Mouse (Mus musculus) lung, embryonic 15.5 days (tissue): ENCODE measurements around the gene Rplp2. TPM values are rescaled to one million over a fixed set of nuclear protein-coding genes. Genes with fewer than 3 reads are reported as not detected.

Source experiments
- ATAC-seq: fragments of 200-750 bp; cut with Nextera tagmentation; 2 replicates; pipeline ENCODE4 v1.8.0; 2017; ENCODE audit warnings: moderate number of reproducible peaks, borderline replicate concordance; ENCODE audit not compliant: low FRiP score, low TSS enrichment; ENCODE audit errors: extremely low read depth
- H3K27ac ChIP-seq: fragments of 300-500 bp; sonication (generic); 2 replicates; pipeline ENCODE4 v1.5.1; 2015; ENCODE audit warnings: moderate library complexity, mild to moderate bottlenecking, inconsistent platforms
- H3K27me3 ChIP-seq: fragments of 300-500 bp; sonication (generic); 2 replicates; pipeline ENCODE4 v1.6.1; 2015; ENCODE audit warnings: inconsistent platforms
- H3K36me3 ChIP-seq: fragments of 300-500 bp; sonication (generic); 2 replicates; pipeline ENCODE4 v1.6.1; 2015; ENCODE audit warnings: inconsistent platforms
- H3K4me1 ChIP-seq: fragments of 300-500 bp; sonication (generic); 2 replicates; pipeline ENCODE4 v1.6.1; 2015; ENCODE audit warnings: inconsistent platforms
- H3K4me2 ChIP-seq: fragments of 300-500 bp; sonication (generic); 2 replicates; pipeline ENCODE4 v1.6.1; 2015; ENCODE audit warnings: inconsistent platforms, mild to moderate bottlenecking, moderate library complexity
- H3K4me3 ChIP-seq: fragments of 300-500 bp; sonication (generic); 2 replicates; pipeline ENCODE4 v1.5.1; 2015; ENCODE audit warnings: mild to moderate bottlenecking, inconsistent platforms
- H3K9ac ChIP-seq: fragments of 300-500 bp; sonication (generic); 2 replicates; pipeline ENCODE4 v1.6.1; 2015; ENCODE audit warnings: inconsistent platforms
- H3K9me3 ChIP-seq: fragments of 300-500 bp; sonication (generic); 2 replicates; pipeline ENCODE4 v1.6.1; 2016; ENCODE audit warnings: inconsistent platforms
- WGBS: fragments of 180-500 bp; shearing (Covaris S2); methylation state at CpG from one replicate; pipeline ENCODE4 v1.1.7; 2015; 5-methylcytosine and 5-hydroxymethylcytosine counted together
- polyA plus RNA-seq: library from polyadenylated mRNA; unstranded; fragments of >200 nt; fragmentation: Nextera tagmentation; extraction: Ambion mirVana; gene quantifications from 2 replicates; pipeline ENCODE4 v1.2.1, GENCODE M21; 2015

Rplp2 gene
- polyA plus RNA-seq, 1 experiment from 2014 or later: 1,155 TPM

GRCm38 (mm10) chr7:141463824-141464602 is 16.8 kb downstream of the Rplp2 start:
- Histone ChIP-seq H3K4me3 (peak overlapping the region; percentile 27), H3K9me3 (no peaks in the 10 kb centered on the region), H3K36me3 (no peaks in the 10 kb centered on the region), H3K4me1 (peaks cover 77% of the 10 kb centered on the region), H3K27me3 (peaks cover 55% of the 10 kb centered on the region), H3K9ac (peak overlapping the region; percentile 15; the same call in 1 of the 2 replicates), H3K4me2 (peak overlapping the region; percentile 48), H3K27ac (peak overlapping the region; percentile 72)
- ATAC-seq: no peak
- WGBS: 34% methylated on average over 12 of the region's 12 CpGs

- H3K27ac ChIP-seq: peak overlapping the region; percentile 55; the same call in 1 of the 2 replicates
- peak overlapping the region; percentile 27 for H3K4me3 ChIP-seq
- ATAC-seq: no peak
- WGBS: 9% methylated on average over 35 of the region's 38 CpGs
- peaks cover 52% of the 10 kb centered on the region for H3K27me3 ChIP-seq
- H3K9me3 ChIP-seq: no peaks in the 10 kb centered on the region
- H3K36me3 ChIP-seq: peaks cover 5% of the 10 kb centered on the region; the same call in 1 of the 2 replicates
- H3K9ac ChIP-seq: peak overlapping the region; percentile 15; the same call in 1 of the 2 replicates
- peaks cover 81% of the 10 kb centered on the region for H3K4me1 ChIP-seq
- H3K4me2 ChIP-seq: peak overlapping the region; percentile 48
These were observed 17.5 kb downstream of the Rplp2 start for GRCm38 (mm10) chr7:141464603-141465201.

DNA sequence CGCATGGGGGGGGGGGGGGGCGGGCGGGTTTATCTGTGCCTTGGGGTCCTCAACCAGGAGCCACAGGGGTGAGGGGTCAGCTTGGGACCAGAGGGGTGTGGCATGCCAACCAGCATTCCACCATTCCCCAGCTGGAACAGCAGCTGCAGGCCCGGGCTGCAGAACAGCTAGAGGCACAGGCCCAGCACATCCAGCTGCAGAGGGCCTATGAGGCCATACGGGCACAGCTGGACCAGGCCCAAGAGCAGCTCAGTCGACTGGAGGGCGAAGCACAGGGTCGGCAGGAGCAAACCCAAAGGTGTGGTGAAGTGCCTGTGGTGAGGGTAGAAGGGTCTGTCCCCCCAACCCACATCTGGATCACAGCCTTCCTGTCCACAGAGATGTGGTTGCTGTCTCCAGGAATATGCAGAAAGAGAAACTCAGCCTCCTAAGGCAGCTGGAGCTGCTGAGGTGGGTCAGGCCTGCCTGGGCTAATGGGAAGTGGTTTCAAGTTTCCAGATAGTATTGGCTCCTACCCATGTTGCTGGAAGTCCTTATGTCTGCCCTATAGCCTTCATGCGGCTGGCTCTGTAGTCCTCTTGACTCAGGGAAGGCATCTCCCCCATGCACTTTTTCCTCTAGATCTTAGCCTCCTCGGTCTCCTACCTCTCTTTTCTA is 18.3 kb downstream of the Rplp2 start:
- ATAC-seq: no peak
- no peaks in the 10 kb centered on the region for H3K9me3 ChIP-seq
- peaks cover 45% of the 10 kb centered on the region for H3K27me3 ChIP-seq
- no peak overlapping the region for H3K27ac ChIP-seq
- WGBS: 35% methylated on average over 10 of the region's 10 CpGs
- peaks cover 75% of the 10 kb centered on the region for H3K4me1 ChIP-seq
- no peak overlapping the region for H3K9ac ChIP-seq
- no peak overlapping the region for H3K4me3 ChIP-seq
- peak overlapping the region; percentile 48; the same call in 1 of the 2 replicates for H3K4me2 ChIP-seq
- H3K36me3 ChIP-seq: peaks cover 13% of the 10 kb centered on the region

DNA sequence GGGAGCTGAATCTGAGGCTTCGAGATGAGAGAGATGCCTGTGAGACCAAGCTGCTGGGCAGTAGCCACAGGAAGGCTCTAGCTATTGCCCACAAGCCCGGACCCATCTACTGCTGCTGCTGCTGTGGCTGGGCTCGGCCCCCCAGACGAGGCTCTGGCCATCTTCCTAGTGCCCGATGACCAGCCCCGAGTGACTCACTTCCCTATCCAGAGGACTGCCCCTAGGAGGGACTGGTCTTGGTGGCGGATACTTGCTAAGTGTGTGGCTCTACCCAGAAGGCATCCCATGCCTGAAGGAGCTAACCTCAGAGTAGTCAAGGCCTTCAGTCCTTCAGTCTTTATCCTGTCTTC is 18.9 kb downstream of the Rplp2 start:
- H3K27me3 ChIP-seq: peaks cover 40% of the 10 kb centered on the region
- no peak overlapping the region for H3K9ac ChIP-seq
- no peak overlapping the region for H3K27ac ChIP-seq
- H3K4me2 ChIP-seq: no peak overlapping the region
- no peak for ATAC-seq
- peaks cover 70% of the 10 kb centered on the region for H3K4me1 ChIP-seq
- H3K36me3 ChIP-seq: peaks cover 18% of the 10 kb centered on the region
- no peaks in the 10 kb centered on the region for H3K9me3 ChIP-seq
- WGBS: 76% methylated on average over 7 of the region's 7 CpGs
- no peak overlapping the region for H3K4me3 ChIP-seq

GRCm38 (mm10) chr7:141466607-141467148 is 19.5 kb downstream of the Rplp2 start:
- WGBS: 52% methylated on average over 10 of the region's 10 CpGs
- peak overlapping the region; percentile 68 for H3K9ac ChIP-seq
- peak overlapping the region; percentile 61 for H3K4me3 ChIP-seq
- peaks cover 35% of the 10 kb centered on the region for H3K27me3 ChIP-seq
- no peaks in the 10 kb centered on the region for H3K9me3 ChIP-seq
- H3K36me3 ChIP-seq: peaks cover 24% of the 10 kb centered on the region
- peak overlapping the region; percentile 84 for H3K27ac ChIP-seq
- H3K4me2 ChIP-seq: peak overlapping the region; percentile 74
- peaks cover 63% of the 10 kb centered on the region for H3K4me1 ChIP-seq
- no peak for ATAC-seq

DNA sequence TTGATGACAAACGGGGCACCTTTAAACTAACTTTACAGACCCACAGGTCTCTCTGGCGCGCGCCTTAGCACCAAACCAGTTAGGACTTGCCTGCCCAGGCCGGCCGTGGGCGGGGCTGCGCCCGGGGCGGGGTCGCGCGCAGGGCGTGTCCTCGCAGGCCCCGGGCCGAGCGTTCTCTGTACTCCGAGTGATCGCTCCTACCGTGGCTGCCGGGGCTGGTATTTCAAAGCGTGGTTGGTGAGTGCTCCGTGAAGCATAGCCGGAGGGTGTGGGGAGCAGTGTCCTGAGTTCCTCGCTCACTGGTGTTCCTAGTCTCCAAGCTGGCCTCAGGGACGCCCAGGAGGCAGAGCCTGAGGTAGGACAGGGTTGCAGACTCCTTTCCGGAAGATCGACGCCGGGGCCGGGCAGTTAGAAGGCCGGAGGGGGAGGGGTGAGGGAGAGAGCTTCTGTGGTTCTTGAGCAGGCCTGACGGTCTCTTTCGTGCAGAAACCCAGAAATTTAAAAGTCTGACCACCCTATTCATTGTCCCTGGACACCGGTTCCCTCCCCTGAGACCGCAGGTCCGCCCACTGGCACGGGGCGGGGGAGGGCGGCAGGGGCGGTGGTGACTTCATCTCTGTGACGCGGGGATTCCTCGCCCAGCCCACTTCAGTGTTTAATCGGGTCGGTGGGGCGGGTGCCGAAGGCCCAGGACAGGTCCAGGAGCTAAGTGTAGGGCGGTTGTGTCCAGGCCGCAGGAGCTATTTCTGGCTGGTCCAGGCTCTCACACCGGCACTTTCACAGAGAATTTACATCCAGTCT is 20.3 kb downstream of the Rplp2 start, which contains the start of gene Cd151:
Gene Cd151, plus strand, starts transcription at position 163 of the 801 bp plus-strand sequence.
- Histone ChIP-seq H3K27me3 (peaks cover 27% of the 10 kb centered on the region), H3K9ac (peak within 1 kb of the TSS; percentile 68), H3K27ac (peak within 1 kb of the TSS; percentile 84), H3K36me3 (peaks cover 29% of the 10 kb centered on the region), H3K4me1 (peaks cover 55% of the 10 kb centered on the region), H3K4me2 (peak within 1 kb of the TSS; percentile 74), H3K4me3 (peak within 1 kb of the TSS; percentile 61), H3K9me3 (no peaks in the 10 kb centered on the region)
- under 1% methylated on average over 52 of the region's 52 CpGs for WGBS
- ATAC-seq: peak; percentile 84

DNA sequence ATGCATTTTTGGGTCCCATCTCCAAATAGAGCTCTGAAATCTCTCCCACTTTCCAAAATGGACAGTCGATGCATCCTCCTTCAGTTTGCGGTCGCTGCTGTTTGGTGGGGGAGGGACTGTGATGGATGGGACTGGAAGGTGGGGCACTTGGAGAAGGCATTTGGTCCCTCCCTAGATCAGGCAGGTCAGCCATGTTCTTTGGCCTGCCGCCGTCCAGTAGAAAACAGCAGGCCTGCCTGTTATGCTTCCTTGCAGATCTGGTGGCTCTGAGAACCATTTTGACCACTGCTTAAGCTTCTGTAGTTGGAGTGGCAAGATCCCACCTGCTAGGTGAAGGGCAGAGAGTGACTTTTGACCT is 21.0 kb downstream of the Rplp2 start:
- 9% methylated on average over 5 of the region's 5 CpGs for WGBS
- Histone ChIP-seq H3K27ac (peak overlapping the region; percentile 84), H3K4me1 (peaks cover 53% of the 10 kb centered on the region), H3K27me3 (peaks cover 20% of the 10 kb centered on the region), H3K9ac (peak overlapping the region; percentile 68), H3K4me2 (peak overlapping the region; percentile 74), H3K4me3 (peak overlapping the region; percentile 61), H3K36me3 (peaks cover 32% of the 10 kb centered on the region), H3K9me3 (no peaks in the 10 kb centered on the region)
- no peak for ATAC-seq

GRCm38 (mm10) chr7:141468522-141469211 is 21.5 kb downstream of the Rplp2 start:
- peak; percentile 66 for ATAC-seq
- H3K27ac ChIP-seq: peak overlapping the region; percentile 84

DNA sequence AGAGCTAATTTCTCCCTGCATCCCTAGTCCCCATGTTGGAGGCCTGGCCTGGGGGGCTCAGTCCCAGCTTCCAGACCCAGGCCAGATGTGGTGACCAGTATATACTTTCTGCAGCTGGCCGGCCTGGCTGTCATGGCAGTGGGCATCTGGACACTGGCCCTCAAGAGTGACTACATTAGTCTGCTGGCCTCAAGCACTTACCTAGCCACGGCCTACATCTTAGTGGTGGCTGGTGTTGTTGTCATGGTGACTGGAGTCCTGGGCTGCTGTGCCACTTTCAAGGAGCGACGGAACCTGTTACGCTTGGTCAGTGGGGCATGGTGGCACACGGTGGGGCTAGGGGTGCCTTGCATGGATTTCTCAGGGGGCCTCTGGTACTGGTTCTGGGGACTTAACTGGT is 22.2 kb downstream of the Rplp2 start:
- Histone ChIP-seq H3K9ac (peak overlapping the region; percentile 68), H3K36me3 (peaks cover 32% of the 10 kb centered on the region), H3K4me2 (peak overlapping the region; percentile 74), H3K27me3 (peaks cover 8% of the 10 kb centered on the region), H3K4me3 (peak overlapping the region; percentile 61), H3K4me1 (peaks cover 56% of the 10 kb centered on the region), H3K9me3 (no peaks in the 10 kb centered on the region), H3K27ac (peak overlapping the region; percentile 84)
- no peak for ATAC-seq
- 74% methylated on average over 6 of the region's 6 CpGs for WGBS

More at GRCm38 (mm10) chr7:141468522-141469211, 21.5 kb downstream of the Rplp2 start:
- Histone ChIP-seq H3K4me3 (peak overlapping the region; percentile 61), H3K36me3 (peaks cover 32% of the 10 kb centered on the region), H3K4me2 (peak overlapping the region; percentile 74), H3K9ac (peak overlapping the region; percentile 68), H3K4me1 (peaks cover 56% of the 10 kb centered on the region), H3K9me3 (no peaks in the 10 kb centered on the region), H3K27me3 (peaks cover 15% of the 10 kb centered on the region)
- 2% methylated on average over 8 of the region's 8 CpGs for WGBS

GRCm38 (mm10) chr7:141469901-141470636 is 22.9 kb downstream of the Rplp2 start:
- Histone ChIP-seq H3K4me3 (no peak overlapping the region), H3K27me3 (peaks cover under 1% of the 10 kb centered on the region), H3K4me2 (0 out of 2 replicates have a peak overlapping the region, but pooled peaks have one; percentile 74), H3K36me3 (peaks cover 32% of the 10 kb centered on the region), H3K9me3 (no peaks in the 10 kb centered on the region), H3K4me1 (peaks cover 50% of the 10 kb centered on the region), H3K27ac (no peak overlapping the region), H3K9ac (no peak overlapping the region)
- ATAC-seq: no peak
- 88% methylated on average over 18 of the region's 18 CpGs for WGBS
